Mouse (Mus musculus) hindbrain, embryonic 16.5 days (tissue): ENCODE data around the gene Bmp2k. TPM values are rescaled to one million over a fixed set of nuclear protein-coding genes. Genes with fewer than 3 reads are reported as not detected.

Experiments
- ATAC-seq: fragments of 200-750 bp; cut with Nextera tagmentation; 2 replicates; pipeline ENCODE4 v1.8.0; 2017; ENCODE audit warnings: moderate TSS enrichment, moderate library complexity
- H3K27ac ChIP-seq: fragments of 300-500 bp; sonication (generic); 2 replicates; pipeline ENCODE4 v1.5.1; 2014; ENCODE audit warnings: low read depth, mild to moderate bottlenecking, control low read depth, low read length, moderate library complexity
- H3K27me3 ChIP-seq: fragments of 300-500 bp; sonication (generic); replicated peaks from 2 replicates; pipeline ENCODE4 v1.6.1; 2014; ENCODE audit warnings: low read length; ENCODE audit not compliant: control insufficient read depth, insufficient read depth
- H3K36me3 ChIP-seq: fragments of 300-500 bp; sonication (generic); 2 replicates; pipeline ENCODE4 v1.6.1; 2014; ENCODE audit warnings: mild to moderate bottlenecking, low read length, moderate library complexity, mixed read lengths; ENCODE audit not compliant: control insufficient read depth, insufficient read depth
- H3K4me1 ChIP-seq: fragments of 300-500 bp; sonication (generic); 2 replicates; pipeline ENCODE4 v1.6.1; 2014; ENCODE audit warnings: low read depth, low read length; ENCODE audit not compliant: control insufficient read depth, insufficient read depth
- H3K4me2 ChIP-seq: fragments of 300-500 bp; sonication (generic); 2 replicates; pipeline ENCODE4 v1.6.1; 2014; ENCODE audit warnings: mild to moderate bottlenecking, low read length, control low read depth, moderate library complexity
- H3K4me3 ChIP-seq: fragments of 300-500 bp; sonication (generic); 2 replicates; pipeline ENCODE4 v1.5.1; 2014; ENCODE audit warnings: mild to moderate bottlenecking, low read length, control low read depth, moderate library complexity
- H3K9ac ChIP-seq: fragments of 300-500 bp; sonication (generic); 2 replicates; pipeline ENCODE4 v1.6.1; 2014; ENCODE audit warnings: low read depth, mild to moderate bottlenecking, control low read depth, low read length, moderate library complexity
- H3K9me3 ChIP-seq: fragments of 300-500 bp; sonication (generic); 2 replicates; pipeline ENCODE4 v1.6.1; 2014; ENCODE audit warnings: mild to moderate bottlenecking, low read length, moderate library complexity; ENCODE audit not compliant: control insufficient read depth
- WGBS: fragments of 180-500 bp; shearing (Covaris S2); extraction: QIAGEN DNeasy Blood & Tissue Kit; methylation state at CpG from one replicate; pipeline ENCODE4 v1.1.7; 2014; 5-methylcytosine and 5-hydroxymethylcytosine counted together
- polyA plus RNA-seq: library from polyadenylated mRNA; unstranded; fragments of >200 nt; fragmentation: Nextera tagmentation; extraction: Ambion mirVana; gene quantifications from 2 replicates; pipeline ENCODE4 v1.2.1, GENCODE M21; 2015

The Bmp2k gene
- polyA plus RNA-seq, 1 experiment from 2014 or later, result 7.8 TPM

- Histone ChIP-seq H3K27me3 (no peaks in the 10 kb centered on the region), H3K4me1 (peaks cover 16% of the 10 kb centered on the region), H3K9me3 (no peaks in the 10 kb centered on the region), H3K9ac (peak overlapping the region; percentile 84), H3K27ac (peak overlapping the region; percentile 90), H3K4me2 (peak overlapping the region; percentile 85), H3K36me3 (no peaks in the 10 kb centered on the region), H3K4me3 (peak overlapping the region; percentile 90)
- WGBS, result 1% methylated on average over 53 of the region's 75 CpGs
- peak; percentile 22 for ATAC-seq
Observed at GRCm38 (mm10) chr5:96997802-96998565, 495 bp downstream of the Bmp2k start.

GRCm38 (mm10) chr5:96998566-96998907 is 1.0 kb downstream of the Bmp2k start:
- no peaks in the 10 kb centered on the region for H3K27me3 ChIP-seq
- ATAC-seq, result no peak
- peak overlapping the region; percentile 84 for H3K9ac ChIP-seq
- H3K27ac ChIP-seq, result peak overlapping the region; percentile 90; the same call in 1 of the 2 replicates
- no peaks in the 10 kb centered on the region for H3K36me3 ChIP-seq
- no peaks in the 10 kb centered on the region for H3K9me3 ChIP-seq
- WGBS, result 10% methylated on average over 6 of the region's 6 CpGs
- H3K4me3 ChIP-seq, result peak overlapping the region; percentile 90
- peak overlapping the region; percentile 85 for H3K4me2 ChIP-seq
- peaks cover 16% of the 10 kb centered on the region for H3K4me1 ChIP-seq

GRCm38 (mm10) chr5:96999601-97000000 is 2.1 kb downstream of the Bmp2k start:
- ATAC-seq, result no peak
- Histone ChIP-seq H3K4me3 (no peak overlapping the region), H3K4me1 (peaks cover 19% of the 10 kb centered on the region), H3K9ac (no peak overlapping the region), H3K27me3 (no peaks in the 10 kb centered on the region), H3K27ac (no peak overlapping the region), H3K4me2 (peak overlapping the region; percentile 85), H3K9me3 (no peaks in the 10 kb centered on the region), H3K36me3 (no peaks in the 10 kb centered on the region)
- WGBS, result 91% methylated on average over 7 of the region's 7 CpGs

GRCm38 (mm10) chr5:97000524-97000923 is 3.0 kb downstream of the Bmp2k start:
- 90% methylated on average over 5 of the region's 5 CpGs for WGBS
- Histone ChIP-seq H3K9me3 (no peaks in the 10 kb centered on the region), H3K4me3 (no peak overlapping the region), H3K9ac (no peak overlapping the region), H3K27ac (no peak overlapping the region), H3K4me1 (peaks cover 19% of the 10 kb centered on the region), H3K27me3 (no peaks in the 10 kb centered on the region), H3K4me2 (no peak overlapping the region), H3K36me3 (no peaks in the 10 kb centered on the region)
- no peak for ATAC-seq

GRCm38 (mm10) chr5:97001153-97001552 is 3.7 kb downstream of the Bmp2k start:
- Histone ChIP-seq H3K36me3 (no peaks in the 10 kb centered on the region), H3K4me2 (no peak overlapping the region), H3K9me3 (no peaks in the 10 kb centered on the region), H3K4me3 (no peak overlapping the region), H3K27ac (no peak overlapping the region), H3K27me3 (no peaks in the 10 kb centered on the region), H3K4me1 (peaks cover 19% of the 10 kb centered on the region), H3K9ac (no peak overlapping the region)
- ATAC-seq, result no peak
- WGBS, result 89% methylated on average over 10 of the region's 10 CpGs

- WGBS, result 91% methylated on average over 5 of the region's 5 CpGs
- Histone ChIP-seq H3K4me2 (no peak overlapping the region), H3K4me1 (peaks cover 15% of the 10 kb centered on the region), H3K27ac (no peak overlapping the region), H3K9me3 (no peaks in the 10 kb centered on the region), H3K27me3 (no peaks in the 10 kb centered on the region), H3K36me3 (no peaks in the 10 kb centered on the region), H3K9ac (no peak overlapping the region), H3K4me3 (no peak overlapping the region)
- ATAC-seq, result no peak
Observed at GRCm38 (mm10) chr5:97001571-97001970, 4.1 kb downstream of the Bmp2k start.

DNA sequence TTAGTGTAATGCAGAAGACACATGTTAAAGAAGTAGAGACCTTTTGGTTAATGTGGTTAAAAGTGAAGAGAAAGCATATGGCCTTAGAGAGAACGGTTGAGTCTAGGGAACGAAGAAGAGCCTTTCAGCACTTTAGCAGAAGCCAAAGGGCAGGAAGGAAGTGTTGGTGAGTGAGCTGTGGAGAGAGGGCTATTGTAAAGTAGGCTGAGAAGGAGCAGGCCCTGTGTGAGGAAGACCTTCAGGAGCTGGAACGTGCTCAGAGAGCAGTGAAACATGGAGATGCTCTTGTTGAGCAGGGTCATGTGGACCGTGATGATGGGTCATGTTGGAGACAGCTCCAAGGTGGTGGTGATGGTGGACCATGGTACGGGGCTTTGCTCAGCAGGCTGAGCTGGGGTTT is 4.8 kb downstream of the Bmp2k start:
- WGBS, result 91% methylated on average over 5 of the region's 5 CpGs
- Histone ChIP-seq H3K36me3 (no peaks in the 10 kb centered on the region), H3K9ac (no peak overlapping the region), H3K4me3 (no peak overlapping the region), H3K27me3 (no peaks in the 10 kb centered on the region), H3K27ac (no peak overlapping the region), H3K4me2 (no peak overlapping the region), H3K4me1 (peaks cover 14% of the 10 kb centered on the region), H3K9me3 (no peaks in the 10 kb centered on the region)
- no peak for ATAC-seq

DNA sequence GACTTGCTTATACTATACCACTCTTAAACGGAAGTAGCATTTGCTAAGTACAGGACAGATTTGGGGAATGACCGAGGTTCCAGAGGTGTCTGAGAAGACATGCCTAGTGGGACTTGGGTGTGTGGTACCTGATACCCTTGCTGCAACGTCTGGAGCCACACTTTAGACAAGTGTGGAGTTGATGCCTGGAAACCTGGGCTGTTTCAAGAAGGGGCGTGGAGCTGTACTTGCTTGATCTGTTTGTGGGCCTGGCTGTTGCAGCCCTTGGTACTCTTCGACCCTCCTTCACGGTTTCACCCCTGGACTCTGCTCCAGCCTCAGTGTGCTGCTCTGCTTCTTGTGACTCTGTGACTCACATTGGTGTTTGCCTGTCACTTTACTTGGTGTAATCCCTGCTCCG is 5.4 kb downstream of the Bmp2k start:
- no peaks in the 10 kb centered on the region for H3K9me3 ChIP-seq
- peaks cover 14% of the 10 kb centered on the region for H3K4me1 ChIP-seq
- no peak overlapping the region for H3K9ac ChIP-seq
- H3K4me3 ChIP-seq, result no peak overlapping the region
- no peak overlapping the region for H3K4me2 ChIP-seq
- H3K27me3 ChIP-seq, result no peaks in the 10 kb centered on the region
- no peaks in the 10 kb centered on the region for H3K36me3 ChIP-seq
- H3K27ac ChIP-seq, result no peak overlapping the region
- 89% methylated on average over 7 of the region's 7 CpGs for WGBS
- ATAC-seq, result no peak

DNA sequence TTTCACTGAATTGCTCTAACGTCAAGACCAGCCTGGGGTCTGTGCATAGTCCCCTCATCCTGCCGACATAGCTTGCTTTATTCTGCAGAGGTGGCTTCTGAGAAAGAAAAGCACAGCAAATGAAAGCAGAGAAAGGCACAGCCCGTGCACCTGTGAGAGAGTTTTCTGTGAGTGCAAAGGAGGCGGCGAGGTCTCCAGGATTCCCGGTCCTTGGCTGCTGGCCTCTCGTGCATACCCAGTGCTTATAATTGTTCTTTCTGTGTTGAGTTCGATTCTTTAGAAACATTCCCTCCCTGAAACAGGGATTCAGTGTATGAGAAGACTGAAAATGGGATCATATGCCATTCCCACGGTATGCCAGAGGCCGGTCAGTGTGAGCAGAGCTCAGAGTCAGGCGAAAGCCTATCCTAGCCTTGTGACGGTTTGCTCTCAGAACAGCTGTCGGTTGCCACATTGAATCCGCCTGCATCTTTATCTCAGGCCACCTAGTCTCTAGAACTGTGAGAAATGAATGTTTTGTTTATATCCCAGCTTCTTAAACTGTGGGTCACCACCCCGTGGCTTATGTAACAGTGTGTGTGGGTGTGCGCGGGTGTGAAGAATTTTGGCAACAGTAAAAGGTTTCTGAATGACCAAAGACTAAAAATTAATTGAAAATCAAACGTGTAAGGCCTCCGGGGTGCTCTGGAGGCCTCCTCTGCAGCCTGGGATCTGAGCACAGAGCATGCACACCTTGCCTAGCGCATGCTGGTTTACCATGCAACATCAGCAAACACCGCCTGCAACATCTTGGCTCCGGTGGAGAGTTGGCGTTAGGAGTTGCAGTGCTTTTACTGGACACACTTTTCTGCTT is 6.9 kb downstream of the Bmp2k start:
- H3K4me2 ChIP-seq, result no peak overlapping the region
- no peaks in the 10 kb centered on the region for H3K36me3 ChIP-seq
- no peak for ATAC-seq
- 77% methylated on average over 23 of the region's 23 CpGs for WGBS
- no peak overlapping the region for H3K4me3 ChIP-seq
- no peak overlapping the region for H3K27ac ChIP-seq
- H3K27me3 ChIP-seq, result no peaks in the 10 kb centered on the region
- H3K9me3 ChIP-seq, result no peaks in the 10 kb centered on the region
- H3K4me1 ChIP-seq, result peaks cover 5% of the 10 kb centered on the region
- no peak overlapping the region for H3K9ac ChIP-seq
